Mouse (Mus musculus) left cerebral cortex, postnatal 10 days (tissue): ENCODE measurements at regions not wholly inside any gene's neighbourhood (a gene's known extent, or its start where the extent isn't known, plus 50 kb on each side); places are given as distances from the start of the nearest gene placed in this dataset.

Experiments used
- DNase-seq, 2 experiments: peaks; one replicate each; pipeline ENCODE4 v3.0.0; 2021 to 2022; ENCODE audit warnings: low spot score in 2 of 2, mixed read lengths in 1 of 2; ENCODE audit errors: extremely low spot score in 1 of 2
- intact Hi-C: fragments of 180-260 bp; cut with DNase I; formaldehyde crosslinking; loops from one replicate; pipeline ENCODE4 v1.15.1; 2025

DNA sequence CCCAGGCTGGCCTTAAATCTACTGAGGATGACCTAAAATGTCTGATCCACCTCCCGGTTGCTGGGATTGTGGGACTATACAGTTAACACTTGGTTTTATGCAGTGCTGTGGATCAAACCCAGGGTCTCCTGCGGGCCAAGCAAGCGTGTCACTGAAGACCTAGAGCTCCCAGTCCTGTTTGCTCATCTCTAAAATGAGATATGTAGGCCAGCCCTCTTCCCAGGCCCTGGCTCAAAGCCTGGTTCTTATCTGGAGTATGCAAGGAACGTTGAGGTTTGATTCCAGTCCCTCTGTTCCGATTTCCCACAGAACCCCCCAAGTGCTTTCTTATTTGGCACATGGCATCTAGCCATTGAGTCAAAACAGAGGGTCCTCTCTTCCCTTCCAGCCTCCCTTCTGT, 115.5 kb upstream of the Parp11 start:
- no peak for DNase-seq
- intact Hi-C loops, result no loop called here

- DNase-seq, result no peak
- intact Hi-C loops, result no loop called here
These were observed 112.4 kb upstream of the Parp11 start for GRCm38 (mm10) chr6:127334256-127334655.

- intact Hi-C loops, result no loop called here
- DNase-seq, result no peak
These were observed 111.2 kb upstream of the Parp11 start for GRCm38 (mm10) chr6:127335462-127335886.

DNA sequence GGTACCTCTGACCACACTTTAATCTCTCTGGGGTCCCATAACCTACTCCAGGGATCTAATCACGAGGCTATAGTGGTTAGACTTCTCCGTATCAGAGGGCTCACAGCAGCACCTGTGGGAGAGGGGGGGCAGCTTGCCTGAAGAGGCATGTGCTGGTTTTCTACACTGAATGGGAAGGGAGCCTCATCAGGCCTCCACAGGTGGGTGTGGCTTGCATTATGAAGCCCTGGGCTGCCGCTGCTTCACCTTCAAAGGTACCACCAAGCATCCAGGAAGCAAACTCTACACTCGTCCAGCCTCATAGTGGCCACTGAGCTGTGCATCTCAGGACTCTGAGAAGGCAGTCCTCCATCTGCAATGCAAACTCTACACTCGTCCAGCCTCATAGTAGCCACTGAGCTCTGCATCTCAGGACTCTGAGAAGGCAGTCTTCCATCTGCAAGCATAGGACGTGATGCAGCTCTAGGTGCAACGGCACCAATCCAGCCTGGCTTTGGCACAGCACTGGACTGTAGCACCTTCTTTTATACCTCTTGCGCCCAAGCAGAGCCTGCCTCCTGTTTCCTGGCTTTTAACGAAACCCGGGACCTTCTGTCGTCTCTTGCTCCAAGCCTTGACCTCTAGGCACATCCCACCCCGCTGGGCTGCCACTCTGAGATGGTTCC, 110.5 kb upstream of the Parp11 start:
- DNase-seq, result no peak
- intact Hi-C loops, result no loop called here

DNA sequence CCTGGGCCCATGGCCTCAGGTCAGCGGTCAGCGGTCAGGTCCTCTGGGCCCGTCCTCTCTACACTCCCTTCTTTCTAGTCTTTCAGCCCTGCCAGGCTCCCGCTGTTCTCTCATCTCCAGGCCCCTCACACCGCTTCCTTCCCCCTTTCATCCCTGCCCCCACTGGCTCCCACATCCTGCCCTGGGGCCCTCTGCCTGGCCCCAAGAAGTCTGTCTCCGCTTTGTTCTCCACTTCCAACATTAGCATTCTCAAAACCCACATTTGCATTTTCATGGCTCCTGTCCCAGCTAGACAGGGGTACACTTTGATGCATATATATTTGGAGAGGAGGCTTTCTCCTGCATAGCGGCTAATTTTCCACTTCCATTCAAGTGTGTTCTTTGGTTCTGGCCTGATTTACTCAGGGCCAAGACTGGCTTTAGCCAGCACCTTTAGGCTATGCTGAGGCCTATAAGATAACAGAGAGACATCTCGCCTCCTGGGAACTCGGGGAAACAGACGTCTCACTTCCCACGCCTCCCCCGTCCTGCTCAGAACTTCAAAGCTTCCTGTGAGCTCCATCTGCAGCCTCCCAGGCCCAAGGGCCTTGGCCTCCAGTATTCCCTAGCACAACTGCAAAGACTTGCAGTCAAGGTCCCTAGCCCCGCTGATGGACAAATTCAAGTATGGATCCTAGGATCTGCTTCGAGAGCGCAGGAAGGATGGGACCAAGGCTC, 109.8 kb upstream of the Parp11 start:
- intact Hi-C loops, result no loop called here
- DNase-seq, result peak; percentile 20 to 61

GRCm38 (mm10) chr6:127337398-127337871, 109.2 kb upstream of the Parp11 start:
- intact Hi-C loops, result no loop called here

GRCm38 (mm10) chr6:127338412-127338811, 108.2 kb upstream of the Parp11 start:
- intact Hi-C loops, result no loop called here
- DNase-seq, result no peak

More at GRCm38 (mm10) chr6:127337398-127337871, 109.2 kb upstream of the Parp11 start:
- DNase-seq, result no peak

- intact Hi-C loops, result no loop called here
- no peak for DNase-seq
These were observed 105.0 kb upstream of the Parp11 start for GRCm38 (mm10) chr6:127341604-127342003.

DNA sequence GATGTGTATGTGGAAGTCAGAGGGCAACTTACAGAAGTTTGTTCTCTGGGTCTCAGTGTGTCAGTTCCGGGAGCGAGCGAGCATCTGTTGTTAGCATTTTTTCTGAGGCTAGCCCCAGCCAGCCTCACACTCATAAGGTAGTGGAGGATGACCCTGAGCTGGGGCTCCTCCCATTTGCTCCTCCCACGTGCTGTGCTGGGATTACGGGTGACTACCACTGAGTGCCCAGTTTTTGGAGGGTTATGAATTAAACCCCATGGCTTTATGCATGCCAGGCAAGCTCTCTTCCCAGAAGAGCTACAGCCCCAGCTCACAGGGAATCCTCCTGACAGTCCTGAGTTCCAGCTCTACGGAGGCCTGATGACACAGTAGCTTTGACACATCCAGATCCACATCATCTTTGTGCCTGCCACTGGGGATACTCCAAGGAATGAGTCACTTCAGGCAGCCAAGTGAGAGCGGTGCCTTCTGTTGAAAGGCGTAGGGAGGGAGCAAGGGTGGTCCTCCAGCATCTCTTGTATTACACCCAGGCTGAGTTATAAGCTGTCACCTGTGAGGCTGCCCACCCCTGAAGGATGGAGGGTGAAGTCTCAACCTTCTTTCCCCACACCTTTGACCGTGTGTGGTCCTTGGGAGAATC, 97.8 kb upstream of the Parp11 start:
- DNase-seq, result no peak
- intact Hi-C loops, result no loop called here

DNA sequence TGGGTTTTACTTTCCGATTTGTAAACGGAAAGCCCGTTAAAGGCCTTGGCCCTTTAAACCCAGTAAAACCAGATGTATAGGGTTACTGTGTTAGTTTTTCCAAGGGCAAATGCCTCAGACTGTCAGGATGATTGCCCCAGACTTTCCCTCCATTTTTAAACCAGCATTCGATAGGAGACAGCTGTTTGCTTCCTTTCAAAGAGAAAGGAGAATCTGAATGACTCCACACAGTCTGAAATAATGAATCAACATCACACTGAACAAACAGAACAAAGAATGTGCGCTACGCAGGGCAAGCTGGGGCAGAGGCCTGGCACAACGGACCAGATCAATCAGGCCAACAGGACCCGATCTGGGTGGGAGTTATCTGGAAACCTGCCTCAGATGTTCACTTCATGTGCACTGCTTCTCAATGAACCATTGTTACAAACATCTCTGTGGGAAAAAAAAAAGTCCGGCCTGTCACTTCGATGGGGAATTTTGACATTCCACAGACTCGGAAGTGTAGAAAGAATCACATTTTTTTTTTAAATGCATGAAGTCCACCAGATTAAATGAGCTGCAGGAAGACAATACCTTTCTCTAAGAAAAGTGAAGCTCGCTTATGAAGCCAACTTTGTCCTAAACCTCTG, 97.0 kb upstream of the Parp11 start:
- intact Hi-C loops, result no loop called here

DNA sequence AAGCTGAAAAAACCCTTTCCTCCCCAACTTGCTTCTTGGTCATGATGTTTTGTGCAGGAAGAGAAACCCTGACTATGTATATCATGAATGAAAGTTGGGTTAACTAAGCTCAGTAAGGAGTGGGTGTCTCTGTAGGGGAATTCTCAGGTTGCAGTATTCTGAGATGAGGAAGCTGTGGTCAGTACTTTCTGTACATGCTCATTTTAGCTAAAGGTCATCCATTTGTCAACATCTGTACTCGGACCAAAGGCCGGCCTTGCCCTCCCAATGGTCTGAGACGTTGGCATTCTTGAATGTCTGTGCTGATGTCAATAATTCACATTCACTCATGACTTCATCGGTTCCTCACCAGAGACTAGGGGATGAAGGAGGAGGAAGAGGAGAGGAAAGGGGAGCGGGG, 94.9 kb upstream of the Parp11 start:
- no peak for DNase-seq
- intact Hi-C loops, result no loop called here

More for the DNA sequence above, 97.0 kb upstream of the Parp11 start:
- DNase-seq, result no peak

- DNase-seq, result no peak
- intact Hi-C loops, result no loop called here
These were observed 91.5 kb upstream of the Parp11 start for GRCm38 (mm10) chr6:127355112-127355511.

- intact Hi-C loops, result no loop called here
- DNase-seq, result no peak
These were observed 90.2 kb upstream of the Parp11 start for GRCm38 (mm10) chr6:127356442-127356841.

GRCm38 (mm10) chr6:127358805-127359204, 87.8 kb upstream of the Parp11 start:
- intact Hi-C loops, result loop anchor here (2.0 kb wide), 2 partner anchors 32 to 210 kb away; no protein-coding TSS in a partner anchor
- DNase-seq, result no peak

GRCm38 (mm10) chr6:127359391-127359874, 87.2 kb upstream of the Parp11 start:
- DNase-seq, result peak; percentile 67 to 74
- intact Hi-C loops, result loop anchor here (2.0 kb wide), 2 partner anchors 33 to 211 kb away; no protein-coding TSS in a partner anchor

GRCm38 (mm10) chr6:127362166-127362565, 84.5 kb upstream of the Parp11 start:
- intact Hi-C loops, result loop anchor here (10.0 kb wide), 1 partner anchor 407 kb away; no protein-coding TSS in a partner anchor

DNA sequence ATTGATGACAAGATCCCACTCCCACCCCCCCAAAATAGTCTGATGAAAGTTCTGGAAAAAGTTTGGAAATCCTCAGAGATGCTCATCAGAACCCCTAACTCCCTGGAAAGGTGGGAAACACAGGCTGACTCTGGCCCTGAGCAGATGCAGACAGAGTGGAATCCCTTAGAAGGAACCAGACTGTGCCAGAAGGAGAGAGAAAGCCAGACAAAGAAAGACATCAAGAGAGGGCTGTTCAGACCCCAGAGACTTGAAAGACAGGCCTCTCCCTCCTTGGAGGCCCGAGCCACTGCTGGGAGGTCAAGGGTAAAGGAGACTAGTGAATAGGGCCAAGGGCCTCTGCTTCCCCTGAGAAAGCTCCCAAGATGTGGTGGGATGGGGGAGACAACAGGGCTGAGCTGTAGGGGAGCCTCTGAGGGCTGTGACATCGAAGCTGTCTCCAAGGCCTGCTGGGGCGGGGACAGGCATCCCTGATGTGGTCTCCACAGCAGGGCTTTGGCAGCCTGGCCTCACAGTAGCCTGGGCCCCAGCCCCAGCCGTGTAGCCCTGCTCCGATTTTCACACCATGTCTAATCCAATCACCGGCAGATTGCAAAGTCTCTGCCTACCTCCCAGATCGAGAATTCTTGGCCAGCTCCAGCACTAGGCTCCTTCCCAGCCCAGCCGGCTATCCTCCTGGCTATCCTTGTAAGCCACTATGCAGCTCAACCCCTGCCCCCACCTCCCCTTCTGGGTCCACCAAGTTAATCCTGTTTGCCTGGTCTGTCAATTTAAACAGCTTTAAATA, 83.5 kb upstream of the Parp11 start:
- intact Hi-C loops, result loop anchor here (10.0 kb wide), 1 partner anchor 408 kb away; no protein-coding TSS in a partner anchor

More at GRCm38 (mm10) chr6:127362166-127362565, 84.5 kb upstream of the Parp11 start:
- DNase-seq, result no peak

More for the DNA sequence above, 83.5 kb upstream of the Parp11 start:
- DNase-seq, result peak; percentile 26 to 35
